Mouse (Mus musculus): Measurements from ENCODE around the gene Ralgps1.

DNA sequence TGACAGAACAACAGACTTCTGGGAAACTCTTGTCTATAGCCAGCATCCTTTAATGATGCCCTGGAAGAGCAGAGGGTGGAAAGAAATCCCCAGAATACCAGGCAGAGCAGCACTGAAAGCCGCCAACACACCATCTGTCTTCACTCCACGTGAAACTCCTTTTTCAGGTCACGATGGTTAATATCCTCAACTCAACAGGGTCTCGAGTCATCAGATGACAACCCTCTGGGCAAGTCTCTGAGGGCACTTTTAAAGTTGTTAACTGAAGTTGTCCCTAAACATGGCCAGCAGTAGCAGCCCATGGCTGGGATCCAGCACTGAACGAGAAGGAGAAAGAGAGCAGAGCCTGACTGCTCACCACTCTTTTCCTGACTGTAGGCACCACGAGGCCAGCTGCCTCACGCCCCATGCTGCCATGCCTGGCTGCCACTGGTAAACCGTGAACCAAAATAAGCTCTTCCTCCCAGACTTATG is 52.8 kb downstream of the Ralgps1 start:
- TF ChIP-seq CTCF (IDR thresholded peaks at IDR 0.05; ENCODE audit: extremely low read depth, insufficient read depth, low read length): no peak
- no peak for TF ChIP-seq POLR2A (IDR thresholded peaks at IDR 0.05; ENCODE audit: extremely low read depth, insufficient read depth, low read length)
